Mouse (Mus musculus) megakaryocyte, embryonic 14.5 days (primary cell): Measurements from ENCODE around the gene Rasgef1b.

Experiments
- FLI1 ChIP-seq: IDR thresholded peaks from 2 replicates; pipeline ENCODE4 v1.6.1; 2012; ENCODE audit warnings: low read length, inconsistent platforms, mixed read lengths
- GATA1 ChIP-seq: IDR thresholded peaks from 3 replicates; pipeline ENCODE4 v1.6.1; 2012; ENCODE audit warnings: mixed read lengths, low read length, inconsistent platforms, borderline replicate concordance

DNA sequence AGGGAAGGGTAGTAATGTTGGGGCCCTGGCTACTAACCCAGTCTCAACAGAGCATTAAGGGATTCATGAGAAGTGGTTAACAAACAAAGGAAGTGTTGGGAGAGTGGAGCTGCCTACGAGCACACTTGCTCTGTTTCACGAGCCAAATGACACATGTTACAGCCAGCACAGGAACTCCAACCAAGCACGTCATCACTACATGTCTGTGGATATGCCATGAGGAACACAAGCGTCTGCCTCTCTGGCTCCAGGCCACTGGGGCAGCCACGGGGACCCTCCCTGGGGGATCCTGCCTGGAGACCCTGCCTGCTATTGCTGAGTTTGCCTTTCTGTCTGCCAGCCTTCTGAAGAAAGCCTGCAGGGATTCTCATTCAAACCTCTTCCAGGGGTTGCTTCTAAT lies 146.8 kb downstream of the Rasgef1b start:
- TF ChIP-seq GATA1 (no peak), FLI1 (no peak)
